Mouse (Mus musculus) C2C12 (cell line): Measurements from ENCODE around the gene Cspg5. TPM values are rescaled to one million over a fixed set of nuclear protein-coding genes. Genes with fewer than 3 reads are reported as not detected.

Source experiments
- H3K27me3 ChIP-seq: one replicate; pipeline ENCODE4 v1.6.1; 2011; ENCODE audit not compliant: control insufficient read depth, insufficient read depth, insufficient read length
- H3K36me3 ChIP-seq: one replicate; pipeline ENCODE4 v1.6.1; 2011; ENCODE audit not compliant: control insufficient read depth, insufficient read depth
- H3K4me3 ChIP-seq: one replicate; pipeline ENCODE4 v1.5.1; 2011; ENCODE audit warnings: mild to moderate bottlenecking, control low read depth; ENCODE audit not compliant: poor library complexity, insufficient read depth, severe bottlenecking
- H3K79me2 ChIP-seq: one replicate; pipeline ENCODE4 v1.6.1; 2011; ENCODE audit not compliant: control insufficient read depth, insufficient read depth
- H3K79me3 ChIP-seq: one replicate; pipeline ENCODE4 v1.6.1; 2011; ENCODE audit warnings: low read depth, control low read depth
- H3ac ChIP-seq: one replicate; pipeline ENCODE3; 2011; ENCODE audit warnings: low read depth; ENCODE audit not compliant: control insufficient read depth, insufficient read length
- CEBPB ChIP-seq: IDR thresholded peaks from one replicate; pipeline ENCODE4 v1.6.1; 2011; ENCODE audit warnings: low read depth, mild to moderate bottlenecking, control low read depth, moderate library complexity
- CTCF ChIP-seq: IDR thresholded peaks from one replicate; pipeline ENCODE4 v1.5.1; 2011; ENCODE audit not compliant: control insufficient read depth, insufficient read depth, insufficient read length
- FOSL1 ChIP-seq: IDR thresholded peaks from one replicate; pipeline ENCODE4 v1.8.0; 2011; ENCODE audit warnings: mild to moderate bottlenecking, low read length; ENCODE audit not compliant: poor library complexity, insufficient read depth, severe bottlenecking
- MAX ChIP-seq: IDR thresholded peaks from one replicate; pipeline ENCODE4 v1.6.1; 2011; ENCODE audit warnings: mild to moderate bottlenecking, control low read depth
- MYOD1 ChIP-seq: IDR thresholded peaks from one replicate; pipeline ENCODE4 v1.6.1; 2011; ENCODE audit warnings: low read depth; ENCODE audit not compliant: control insufficient read depth, insufficient read length
- MYOG ChIP-seq: IDR thresholded peaks from one replicate; pipeline ENCODE4 v1.6.1; 2011; ENCODE audit not compliant: control insufficient read depth, insufficient read length; ENCODE audit errors: extremely low read depth
- USF1 ChIP-seq: IDR thresholded peaks from one replicate; pipeline ENCODE4 v1.6.1; 2011; ENCODE audit warnings: low read depth, mild to moderate bottlenecking, control low read depth, moderate library complexity
- polyA plus RNA-seq: library from polyadenylated mRNA; unstranded; fragments of >200 nt; fragmentation: generic; extraction: Trizol; gene quantifications from one replicate; pipeline ENCODE4 v1.2.1, GENCODE M21; 2012; ENCODE audit warnings: missing spikeins

Gene Cspg5
- polyA plus RNA-seq, 1 experiment = 0.12 TPM

- Histone ChIP-seq H3K27me3 (peaks cover 10% of the 10 kb centered on the region), H3K79me3 (no peaks in the 10 kb centered on the region), H3K36me3 (no peaks in the 10 kb centered on the region), H3ac (no peak overlapping the region), H3K79me2 (no peaks in the 10 kb centered on the region), H3K4me3 (no peak overlapping the region)
- TF ChIP-seq MYOG = no peak
- TF ChIP-seq MYOD1 = no peak
- TF ChIP-seq CEBPB = no peak
- TF ChIP-seq FOSL1 = no peak
- TF ChIP-seq USF1 = no peak
- TF ChIP-seq MAX = no peak
- no peak for TF ChIP-seq CTCF
Measured at GRCm38 (mm10) chr9:110248861-110249260, 5.3 kb downstream of the Cspg5 start.

GRCm38 (mm10) chr9:110249823-110250543, 6.4 kb downstream of the Cspg5 start:
- Histone ChIP-seq H3K79me2 (no peaks in the 10 kb centered on the region), H3ac (no peak overlapping the region), H3K27me3 (peaks cover 11% of the 10 kb centered on the region), H3K79me3 (no peaks in the 10 kb centered on the region), H3K36me3 (no peaks in the 10 kb centered on the region), H3K4me3 (no peak overlapping the region)
- TF ChIP-seq MYOG (no peak), CTCF (no peak)

GRCm38 (mm10) chr9:110250776-110251175, 7.2 kb downstream of the Cspg5 start:
- Histone ChIP-seq H3K36me3 (no peaks in the 10 kb centered on the region), H3K79me3 (no peaks in the 10 kb centered on the region), H3K79me2 (no peaks in the 10 kb centered on the region), H3ac (no peak overlapping the region), H3K27me3 (peaks cover 19% of the 10 kb centered on the region), H3K4me3 (no peak overlapping the region)
- no peak for TF ChIP-seq MYOG
- TF ChIP-seq MYOD1 = no peak

- no peaks in the 10 kb centered on the region for H3K36me3 ChIP-seq
- no peak overlapping the region for H3ac ChIP-seq
- no peak overlapping the region for H3K4me3 ChIP-seq
- no peaks in the 10 kb centered on the region for H3K79me2 ChIP-seq
- TF ChIP-seq MYOD1 = no peak
- TF ChIP-seq CEBPB = no peak
- no peak for TF ChIP-seq CTCF
- TF ChIP-seq FOSL1 = no peak
- TF ChIP-seq USF1 = no peak
- no peak for TF ChIP-seq MAX
- no peak for TF ChIP-seq MYOG
- H3K27me3 ChIP-seq = peaks cover 37% of the 10 kb centered on the region
- H3K79me3 ChIP-seq = no peaks in the 10 kb centered on the region
Measured at GRCm38 (mm10) chr9:110255407-110256019, 11.9 kb downstream of the Cspg5 start.

- Histone ChIP-seq H3ac (no peak overlapping the region), H3K36me3 (no peaks in the 10 kb centered on the region), H3K4me3 (no peak overlapping the region), H3K79me3 (no peaks in the 10 kb centered on the region), H3K79me2 (no peaks in the 10 kb centered on the region), H3K27me3 (peaks cover 56% of the 10 kb centered on the region)
- TF ChIP-seq MYOG (no peak), CTCF (no peak), CEBPB (no peak), FOSL1 (no peak), MYOD1 (no peak), USF1 (no peak), MAX (no peak)
Measured at GRCm38 (mm10) chr9:110258646-110259045, 15.1 kb downstream of the Cspg5 start.

- no peak for TF ChIP-seq MYOG
- TF ChIP-seq FOSL1 = no peak
- TF ChIP-seq CTCF = no peak
- no peak for TF ChIP-seq MYOD1
- TF ChIP-seq CEBPB = no peak
- TF ChIP-seq MAX = no peak
- no peak for TF ChIP-seq USF1
- H3ac ChIP-seq = no peak overlapping the region
- H3K79me3 ChIP-seq = no peaks in the 10 kb centered on the region
- no peak overlapping the region for H3K4me3 ChIP-seq
- no peaks in the 10 kb centered on the region for H3K79me2 ChIP-seq
- no peaks in the 10 kb centered on the region for H3K36me3 ChIP-seq
- peaks cover 56% of the 10 kb centered on the region for H3K27me3 ChIP-seq
Measured at GRCm38 (mm10) chr9:110259118-110259517, 15.5 kb downstream of the Cspg5 start.
